Mouse (Mus musculus): ENCODE data around the gene Atp10a.
"Not testable (repeated sequence)": the region's sequence is repeated elsewhere in the genome, so short reads cannot be mapped to it uniquely, and the experiment has no call there.

Gene Atp10a

DNA sequence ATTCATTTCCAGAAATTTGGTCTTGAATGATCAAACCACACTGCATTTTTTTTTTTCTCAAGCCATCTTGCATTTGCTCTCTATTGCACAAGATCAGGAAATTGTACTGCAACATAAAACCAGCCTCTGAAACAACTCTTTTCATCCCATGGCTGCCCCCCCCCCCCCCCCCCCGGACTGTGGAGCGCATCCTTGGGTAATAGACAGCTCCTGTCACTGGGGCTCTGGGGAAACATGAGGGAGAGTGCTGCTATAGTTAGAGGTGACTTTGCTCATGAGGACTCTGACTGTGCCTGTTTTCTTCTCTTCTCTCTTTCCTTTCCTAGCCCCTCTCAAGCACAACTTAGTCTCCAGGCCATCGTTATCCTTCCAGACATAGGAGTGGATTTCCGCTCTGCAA lies 131.6 kb downstream of the Atp10a start:
- DNase-seq (ENCODE audit: low spot score in 2 of 2) = no peak

DNA sequence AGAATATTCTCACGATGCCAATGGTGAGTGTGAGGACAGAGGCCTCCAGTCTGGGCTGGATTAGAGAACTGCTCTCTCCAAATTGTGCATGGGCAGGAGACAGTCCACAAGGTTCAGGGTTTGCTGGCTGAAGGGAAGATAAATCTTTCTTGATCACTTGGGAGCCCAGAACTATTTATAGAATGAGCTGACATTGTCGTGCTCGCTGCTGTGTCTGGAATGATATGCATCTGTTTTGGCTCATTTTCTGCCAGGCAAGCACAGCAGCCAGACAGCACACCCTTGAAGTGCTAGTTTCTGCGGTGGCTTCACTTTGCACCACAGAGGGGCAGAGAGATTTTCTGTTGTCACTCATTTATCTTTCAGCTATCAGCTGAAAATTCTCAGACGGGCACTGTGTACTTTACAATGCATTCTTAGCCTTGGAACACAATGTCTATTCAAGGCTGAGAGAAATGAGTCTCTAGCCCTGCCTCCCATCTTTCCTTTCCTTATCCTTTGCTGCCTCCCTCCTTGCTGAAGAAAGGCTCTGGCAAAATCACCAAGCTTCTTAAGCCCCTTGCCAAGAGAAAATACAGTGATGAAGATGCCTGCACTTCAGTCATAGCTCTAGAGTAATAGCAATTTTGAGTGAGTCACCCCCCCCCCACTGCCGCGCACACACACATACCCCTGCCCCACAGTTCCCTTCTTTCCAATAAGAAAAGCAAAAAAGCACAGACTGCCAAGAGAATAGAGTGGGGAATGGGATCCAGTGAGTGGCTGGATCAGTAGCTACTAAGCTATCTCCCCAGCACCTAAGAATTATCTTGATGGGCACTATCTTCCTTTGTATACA lies 132.7 kb downstream of the Atp10a start:
- no peak for DNase-seq (ENCODE audit: low spot score in 2 of 2)

DNA sequence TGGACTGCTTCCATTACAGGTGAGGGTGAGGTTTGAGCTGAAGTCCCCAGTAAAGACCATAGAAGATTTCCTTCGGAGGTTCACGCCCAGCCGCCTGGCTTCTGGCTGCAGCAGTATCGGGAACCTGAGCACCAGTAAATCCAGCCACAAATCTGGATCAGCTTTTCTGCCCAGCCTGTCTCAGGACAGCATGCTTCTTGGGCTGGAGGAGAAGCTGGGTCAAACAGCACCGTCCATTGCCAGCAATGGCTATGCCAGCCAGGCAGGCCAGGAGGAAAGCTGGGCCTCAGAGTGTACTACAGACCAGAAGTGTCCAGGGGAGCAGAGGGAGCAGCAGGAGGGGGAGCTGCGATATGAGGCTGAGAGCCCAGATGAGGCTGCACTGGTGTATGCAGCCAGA lies 141.3 kb downstream of the Atp10a start:
- no peak for DNase-seq (ENCODE audit: low spot score in 2 of 2)

DNA sequence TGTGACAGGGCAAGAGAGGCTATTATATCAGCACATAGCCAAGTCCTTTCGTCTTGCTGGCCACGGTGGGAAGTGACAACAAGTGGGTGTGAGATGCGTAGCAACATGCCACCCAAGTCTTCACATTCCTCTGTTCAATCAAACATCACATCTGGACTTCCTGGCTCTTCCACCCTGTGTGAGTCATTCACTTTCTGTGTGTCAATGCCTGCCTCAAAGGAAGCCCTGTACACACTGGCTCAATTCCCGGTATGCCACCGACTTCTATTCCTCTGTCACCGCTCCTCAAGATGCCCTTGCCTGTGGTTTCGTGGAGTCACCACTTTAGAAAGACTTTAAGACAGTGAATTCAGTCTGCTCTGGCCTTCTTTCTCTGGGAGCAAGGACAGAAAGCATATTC lies 144.9 kb downstream of the Atp10a start:
- no peak for DNase-seq (ENCODE audit: low spot score in 2 of 2)

DNA sequence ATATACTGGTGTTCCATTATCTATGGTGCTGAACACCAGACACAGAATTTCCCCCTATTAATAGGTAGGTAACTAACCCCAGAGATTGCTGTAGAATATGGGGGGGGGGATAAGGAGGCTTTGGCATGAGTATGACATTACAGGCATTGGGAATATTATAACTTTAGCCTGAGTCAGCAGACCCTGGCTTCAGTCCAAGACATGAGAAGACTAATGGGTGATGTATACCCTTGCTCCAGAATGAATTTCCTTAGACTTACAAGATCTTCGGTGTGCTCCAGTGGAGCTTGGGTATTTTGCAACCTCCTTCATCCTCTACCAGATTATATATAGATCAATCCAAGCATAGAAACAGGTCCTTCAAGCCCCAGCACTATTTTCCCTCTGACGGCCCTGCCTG lies 145.8 kb downstream of the Atp10a start:
- DNase-seq (ENCODE audit: low spot score in 2 of 2) = no peak

DNA sequence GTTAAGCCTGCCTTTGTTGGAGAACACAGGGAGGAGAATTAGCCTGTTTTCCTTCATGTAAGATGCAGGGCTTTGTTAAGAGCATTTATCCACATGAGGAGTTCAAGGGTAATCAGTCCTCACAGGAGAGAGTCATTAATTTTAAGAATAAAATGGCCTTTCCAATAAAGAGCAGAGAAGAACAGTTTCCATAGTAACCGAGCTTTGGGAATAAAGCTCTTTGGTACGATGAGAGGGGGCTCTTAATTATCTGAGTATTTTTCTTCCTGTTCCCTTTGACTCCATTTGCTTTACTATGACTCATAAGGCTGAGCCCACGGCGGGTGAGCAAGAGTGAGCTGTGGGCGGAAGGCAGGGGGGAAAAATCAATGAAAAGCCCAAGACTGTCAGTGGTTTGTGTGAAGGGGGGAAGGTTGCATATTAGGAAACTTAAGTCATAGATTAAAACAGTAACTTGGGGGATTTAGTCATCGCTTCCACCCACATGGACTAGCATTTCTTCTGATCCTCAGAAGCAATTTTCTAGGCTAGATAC lies 166.2 kb downstream of the Atp10a start:
- no peak for DNase-seq (ENCODE audit: low spot score in 2 of 2)

DNA sequence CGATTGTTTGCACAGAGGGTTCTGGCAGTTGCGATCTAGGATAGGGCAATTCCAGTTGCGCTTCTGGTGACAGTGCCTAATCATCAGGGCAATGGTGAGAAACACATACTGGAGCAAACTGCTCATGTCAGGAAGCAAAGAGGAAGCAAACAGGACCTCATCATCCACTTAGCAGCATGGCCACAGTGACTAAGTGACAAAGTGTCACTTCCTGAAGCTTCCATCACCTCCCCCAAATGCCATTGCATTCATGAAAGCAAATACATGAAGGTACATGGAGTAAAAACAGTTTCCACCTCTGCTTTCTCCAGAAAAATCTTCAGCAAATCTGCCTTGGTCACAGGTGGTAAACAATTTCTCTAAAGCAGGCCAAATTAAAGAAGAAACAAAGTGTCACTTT lies 168.7 kb downstream of the Atp10a start:
- DNase-seq (ENCODE audit: low spot score in 2 of 2) = no peak

DNA sequence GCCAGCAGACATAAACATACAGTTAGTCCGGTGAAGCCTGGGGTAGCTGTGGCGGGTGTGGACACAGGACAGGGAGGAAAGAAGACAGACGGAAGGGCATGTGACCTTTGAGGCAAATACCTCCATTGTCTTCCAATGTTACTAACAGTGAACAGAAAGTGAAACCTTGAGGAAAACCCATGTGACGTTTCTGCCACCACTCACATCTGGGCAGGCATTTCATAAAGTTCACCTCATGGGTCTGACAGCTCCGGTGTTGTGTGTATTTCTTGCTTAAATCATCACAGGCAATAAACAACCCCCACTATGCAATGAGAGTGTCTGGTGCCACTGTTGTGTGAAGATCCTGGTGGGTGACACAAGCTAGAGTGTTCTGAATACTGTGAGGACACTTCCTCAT lies 173.1 kb downstream of the Atp10a start:
- DNase-seq (ENCODE audit: low spot score in 2 of 2) = no peak

DNA sequence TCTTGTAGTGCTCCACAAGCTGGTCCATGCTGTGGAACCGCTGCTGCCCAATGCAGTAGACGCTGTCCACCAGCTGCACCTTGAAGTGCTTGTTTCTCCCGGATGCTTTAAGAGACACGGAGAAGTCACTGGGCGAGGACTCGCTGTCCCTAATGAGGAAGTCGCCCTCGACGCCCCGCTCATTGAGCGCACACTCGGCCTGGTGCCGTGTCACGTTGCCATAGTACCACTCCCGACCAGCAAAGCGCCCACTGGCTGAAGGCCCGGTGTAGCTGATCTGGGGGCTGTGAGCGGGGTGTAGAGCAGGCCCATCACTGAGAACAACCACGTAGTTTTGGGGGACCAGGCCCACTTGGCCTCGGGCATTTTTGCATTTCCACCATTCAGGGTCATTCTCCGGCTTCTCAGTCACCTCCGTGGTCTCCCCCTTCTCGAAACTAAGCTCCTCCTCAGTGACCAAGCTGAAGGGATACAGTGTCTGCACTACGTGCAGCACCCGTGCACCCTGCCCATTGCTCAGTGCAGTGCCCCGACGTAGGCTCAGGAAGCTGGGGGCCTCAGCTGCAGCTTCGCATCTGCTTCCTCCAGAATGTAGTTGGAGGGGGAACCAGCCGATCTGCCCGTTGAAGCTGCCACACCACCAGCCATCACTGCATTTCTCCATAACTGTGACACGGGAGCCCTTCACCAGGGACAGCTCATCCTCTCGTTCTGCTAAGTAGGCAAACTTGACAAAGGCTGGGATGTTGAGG lies 181.1 kb downstream of the Atp10a start:
- DNase-seq (ENCODE audit: low spot score in 2 of 2) = not testable (repeated sequence)

DNA sequence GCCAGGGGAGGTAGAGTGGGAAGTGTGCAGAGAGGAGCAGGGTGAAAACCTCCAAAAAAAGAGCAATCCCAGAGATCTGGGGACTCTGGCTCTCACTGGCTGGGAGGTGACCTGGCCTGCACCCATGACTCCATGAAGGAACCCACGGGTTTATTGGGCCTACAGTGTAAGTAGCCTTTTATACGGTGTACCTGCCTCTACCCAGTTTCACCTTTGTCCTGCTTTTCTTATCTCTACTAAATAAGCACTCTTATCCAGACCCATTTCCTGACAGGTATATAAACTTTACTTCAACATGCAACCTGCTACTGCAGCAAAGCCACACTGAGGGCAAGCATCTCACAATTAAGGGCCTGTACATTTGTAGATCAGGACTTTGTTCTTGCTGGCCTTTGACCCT lies 184.4 kb downstream of the Atp10a start:
- no peak for DNase-seq (ENCODE audit: low spot score in 2 of 2)

DNA sequence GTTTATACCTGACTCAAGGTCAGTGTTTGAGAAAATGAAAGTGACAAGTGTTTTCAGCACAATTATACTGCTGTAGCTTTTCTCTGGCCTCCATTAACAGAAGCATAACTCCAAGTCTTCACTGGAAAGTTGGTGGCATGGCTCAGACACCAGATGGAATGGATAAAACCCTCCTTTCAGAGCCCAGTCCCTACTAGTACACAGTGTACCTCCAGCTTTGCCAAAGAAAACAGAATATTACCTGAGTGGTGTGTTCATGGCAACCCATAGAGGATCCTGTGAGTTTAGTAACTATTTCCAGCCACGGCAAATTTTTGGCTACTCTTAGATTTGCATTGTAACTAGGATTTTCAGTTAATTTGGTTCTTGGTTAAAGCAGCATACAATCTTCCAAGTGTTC lies 185.1 kb downstream of the Atp10a start:
- DNase-seq (ENCODE audit: low spot score in 2 of 2) = no peak

DNA sequence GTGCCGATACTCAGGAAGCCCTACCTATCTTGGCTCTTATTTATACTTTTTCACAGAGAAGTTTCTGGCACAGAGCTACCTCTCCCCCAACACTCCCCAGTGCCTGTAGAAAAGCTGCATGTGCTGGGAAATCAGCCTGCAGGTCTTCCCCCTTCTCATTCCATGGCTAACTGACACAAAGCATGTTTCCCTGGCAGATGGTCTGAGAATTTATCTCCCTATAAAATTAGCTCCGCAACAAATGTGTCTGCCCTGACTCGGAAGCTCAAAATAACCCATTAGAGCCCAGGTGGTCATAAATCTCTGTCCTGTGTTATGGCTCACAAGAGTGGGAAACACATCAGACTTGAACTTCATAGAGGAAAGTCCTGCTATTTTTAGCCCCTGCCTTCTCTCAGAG lies 186.9 kb downstream of the Atp10a start:
- no peak for DNase-seq (ENCODE audit: low spot score in 2 of 2)

DNA sequence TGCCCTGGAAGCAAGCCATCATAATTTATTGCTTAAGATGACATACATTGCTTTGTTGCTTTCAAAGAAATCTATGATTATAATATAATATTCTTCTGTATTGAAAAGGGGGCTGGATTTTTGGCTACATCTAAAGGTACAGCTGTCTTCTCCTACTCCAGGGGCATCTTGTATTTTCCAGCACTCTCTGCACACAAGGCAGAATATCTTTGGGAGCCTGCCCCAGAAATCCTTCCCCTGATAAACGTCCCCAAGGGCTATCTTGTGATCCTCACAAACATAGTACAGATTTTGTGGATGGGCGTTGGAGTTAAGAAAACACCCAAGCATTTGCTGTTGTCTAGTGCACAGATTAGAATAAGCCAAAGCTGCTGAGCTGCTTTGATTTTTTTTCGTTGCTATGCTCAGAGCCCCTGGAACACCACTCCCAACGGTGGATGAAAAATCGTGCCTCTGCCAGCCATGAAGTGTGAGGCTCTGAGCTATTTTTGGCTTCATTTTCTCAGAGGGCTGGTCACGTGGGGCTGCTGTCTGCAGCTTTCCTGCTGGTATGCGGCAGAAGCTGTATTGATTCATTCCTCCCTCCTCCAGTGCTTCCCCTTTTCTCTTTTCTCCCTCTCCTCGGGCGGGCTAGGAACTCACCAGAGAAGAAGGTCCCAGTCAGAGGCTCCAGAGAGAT lies 187.9 kb downstream of the Atp10a start:
- peak in 1 of 2 experiments; percentile 26 for DNase-seq (ENCODE audit: low spot score in 2 of 2)

DNA sequence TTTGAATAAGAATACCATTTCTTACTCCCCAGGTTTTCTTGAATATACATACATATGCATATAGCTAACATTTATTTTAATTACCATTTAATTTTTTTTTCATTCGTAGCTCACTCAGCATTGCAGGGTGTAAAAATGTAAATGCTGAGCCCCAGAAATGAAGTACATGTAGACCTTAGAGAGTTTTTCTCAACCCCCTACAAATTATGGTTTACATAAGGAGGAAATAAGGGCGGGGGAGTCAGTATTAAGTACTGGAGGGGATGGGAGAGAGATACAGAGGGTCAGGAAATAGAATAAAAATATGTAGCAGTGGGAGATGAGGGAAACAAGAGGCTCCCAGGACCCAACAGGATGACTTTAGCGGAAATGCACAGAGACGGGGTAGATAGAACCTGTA lies 188.5 kb downstream of the Atp10a start:
- DNase-seq (ENCODE audit: low spot score in 2 of 2) = no peak

DNA sequence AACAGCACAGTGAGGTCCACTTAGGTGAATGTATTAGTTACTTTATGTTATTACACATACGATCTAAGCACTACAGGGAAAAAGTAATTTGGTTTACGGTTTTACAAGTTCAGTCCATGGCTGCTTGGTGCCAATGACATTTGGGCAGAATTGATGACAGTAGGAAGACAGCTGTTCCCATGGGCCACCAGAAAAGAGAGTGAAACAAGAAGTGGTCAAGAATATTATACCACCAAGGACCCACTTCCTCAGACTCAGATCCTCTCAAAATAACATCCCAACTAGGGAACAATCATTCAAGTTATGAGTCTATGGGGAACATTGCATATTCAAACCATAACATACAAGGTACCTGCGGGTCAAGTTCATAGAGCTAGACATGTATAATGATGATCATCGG lies 203.0 kb downstream of the Atp10a start:
- DNase-seq (ENCODE audit: low spot score in 2 of 2) = peak; percentile 22 to 27

DNA sequence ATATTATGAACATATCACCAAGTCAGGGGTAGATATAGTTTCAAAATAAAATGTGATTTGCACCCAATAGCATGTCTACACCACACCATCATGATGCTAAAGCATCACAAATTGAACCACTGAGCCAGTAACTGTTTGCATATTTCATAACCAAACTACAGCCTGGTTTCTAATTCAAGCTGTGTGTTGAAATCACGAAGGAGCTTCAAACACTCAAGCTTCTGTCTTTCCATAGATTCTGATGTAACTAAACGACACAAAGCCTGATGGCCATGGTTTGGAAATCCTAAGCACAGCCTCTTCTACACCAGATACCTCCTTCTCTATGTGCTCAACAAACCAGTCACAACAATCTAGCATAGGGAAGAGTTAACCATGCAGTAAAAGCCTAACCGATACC lies 207.2 kb downstream of the Atp10a start:
- no peak for DNase-seq (ENCODE audit: low spot score in 2 of 2)

DNA sequence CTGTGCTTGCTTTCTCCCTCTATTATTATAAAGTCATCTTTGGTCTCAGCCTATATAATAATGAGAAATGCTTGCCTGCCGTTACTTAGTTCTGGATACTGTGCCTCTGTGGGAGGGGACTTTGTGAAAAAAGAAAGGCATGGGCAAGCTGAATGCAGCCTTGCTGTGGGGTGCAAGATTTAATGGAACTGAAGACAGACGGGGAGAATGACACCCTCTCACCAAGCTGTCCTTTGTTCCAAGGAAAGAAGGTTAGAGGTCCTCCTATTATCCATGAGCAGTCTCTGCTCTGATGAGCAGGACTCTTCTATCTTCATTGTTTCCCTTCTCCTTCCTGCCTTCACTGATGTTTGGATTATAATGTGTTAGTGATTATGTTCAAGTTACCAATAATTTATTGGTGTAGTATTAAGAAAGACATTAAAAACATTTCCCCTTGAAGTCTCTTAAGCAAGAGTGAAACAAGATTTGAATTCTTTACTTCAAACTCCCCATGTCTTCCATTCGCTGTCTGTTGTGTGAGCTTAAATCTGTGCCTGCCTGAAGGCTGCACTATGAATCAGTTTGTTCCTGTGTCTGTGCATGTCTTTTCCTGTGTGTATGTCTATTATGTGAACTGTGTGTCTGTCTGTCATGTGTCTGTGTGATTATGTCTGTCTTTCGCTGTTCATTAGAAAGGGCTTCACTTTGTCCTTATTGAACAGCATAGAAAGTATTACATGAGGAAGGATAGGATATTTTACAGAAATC lies 211.1 kb downstream of the Atp10a start:
- no peak for DNase-seq (ENCODE audit: low spot score in 2 of 2)

DNA sequence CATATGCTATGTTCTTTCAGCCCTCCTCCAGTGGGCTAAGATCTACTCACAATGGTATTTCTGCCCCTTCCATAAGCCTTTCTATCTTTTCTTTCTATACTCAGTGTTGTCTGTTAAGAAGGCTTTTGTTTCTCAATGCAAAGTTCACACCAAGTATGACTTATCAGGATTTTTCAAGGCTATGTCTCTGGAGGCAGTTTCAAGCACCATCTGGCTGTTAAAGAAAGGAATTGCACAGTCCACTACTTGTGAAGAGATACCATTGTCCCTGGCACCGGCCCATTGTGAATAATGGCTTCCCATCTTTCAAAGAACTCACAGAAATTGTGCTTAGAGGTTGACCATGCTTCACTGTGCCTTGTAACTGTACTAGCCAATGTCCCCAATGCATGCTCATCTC lies 214.7 kb downstream of the Atp10a start:
- no peak for DNase-seq (ENCODE audit: low spot score in 2 of 2)

DNA sequence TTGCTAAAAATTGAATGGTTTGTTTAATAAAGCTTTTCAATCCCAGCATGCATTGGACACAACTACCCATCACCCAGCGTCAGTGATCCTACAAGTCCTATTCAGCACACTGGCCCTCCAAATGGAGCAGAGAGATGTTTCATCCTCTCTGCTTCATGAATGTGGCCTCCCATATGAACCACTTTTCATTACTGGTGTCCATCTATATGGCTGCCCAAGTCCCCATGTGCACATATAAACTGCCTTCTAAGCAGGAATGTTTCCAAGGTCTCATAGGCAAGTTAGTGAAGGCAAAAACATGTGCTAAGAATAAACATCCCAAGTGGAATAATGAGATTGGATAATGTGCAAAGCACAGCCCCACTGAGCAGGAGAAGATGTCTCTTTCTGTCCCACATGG lies 217.7 kb downstream of the Atp10a start:
- no peak for DNase-seq (ENCODE audit: low spot score in 2 of 2)

All from spleen, postnatal 36 days (tissue).